Mouse (Mus musculus): ENCODE measurements around the gene Stat6. TPM values are rescaled to one million over a fixed set of nuclear protein-coding genes. Genes with fewer than 3 reads are reported as not detected.

Stat6 gene
- polyA plus RNA-seq, 1 experiment from 2014 or later = 4.3 TPM

DNA sequence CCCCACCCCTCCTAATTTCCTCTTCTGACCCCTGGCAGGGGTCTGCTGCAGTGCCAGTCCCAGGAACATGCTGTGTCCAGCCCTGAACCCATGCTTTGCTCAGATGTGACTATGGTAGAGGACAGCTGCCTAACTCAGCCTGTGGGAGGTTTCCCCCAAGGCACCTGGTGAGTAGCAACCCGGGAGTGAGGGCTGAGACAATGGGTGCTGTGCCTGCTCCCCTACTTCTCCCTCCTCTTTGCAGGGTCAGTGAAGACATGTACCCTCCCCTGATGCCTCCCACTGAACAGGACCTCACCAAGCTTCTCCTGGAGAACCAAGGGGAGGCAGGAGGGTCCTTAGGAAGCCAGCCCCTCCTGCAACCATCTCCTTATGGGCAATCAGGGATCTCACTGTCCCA, 16.8 kb downstream of the Stat6 start:
- Histone ChIP-seq H3K27ac (no peak overlapping the region), H3K27me3 (peaks cover 61% of the 10 kb centered on the region), H3K9ac (replicated peaks) (no peak overlapping the region), H3K4me1 (replicated peaks) (peaks cover 19% of the 10 kb centered on the region; the same call in 1 of the 2 replicates), H3K9me3 (no peaks in the 10 kb centered on the region), H3K4me2 (replicated peaks) (no peak overlapping the region), H3K36me3 (no peaks in the 10 kb centered on the region), H3K4me3 (replicated peaks) (no peak overlapping the region)
- 35% methylated on average over 1 of the region's 1 CpGs for WGBS
- ATAC-seq = no peak

DNA sequence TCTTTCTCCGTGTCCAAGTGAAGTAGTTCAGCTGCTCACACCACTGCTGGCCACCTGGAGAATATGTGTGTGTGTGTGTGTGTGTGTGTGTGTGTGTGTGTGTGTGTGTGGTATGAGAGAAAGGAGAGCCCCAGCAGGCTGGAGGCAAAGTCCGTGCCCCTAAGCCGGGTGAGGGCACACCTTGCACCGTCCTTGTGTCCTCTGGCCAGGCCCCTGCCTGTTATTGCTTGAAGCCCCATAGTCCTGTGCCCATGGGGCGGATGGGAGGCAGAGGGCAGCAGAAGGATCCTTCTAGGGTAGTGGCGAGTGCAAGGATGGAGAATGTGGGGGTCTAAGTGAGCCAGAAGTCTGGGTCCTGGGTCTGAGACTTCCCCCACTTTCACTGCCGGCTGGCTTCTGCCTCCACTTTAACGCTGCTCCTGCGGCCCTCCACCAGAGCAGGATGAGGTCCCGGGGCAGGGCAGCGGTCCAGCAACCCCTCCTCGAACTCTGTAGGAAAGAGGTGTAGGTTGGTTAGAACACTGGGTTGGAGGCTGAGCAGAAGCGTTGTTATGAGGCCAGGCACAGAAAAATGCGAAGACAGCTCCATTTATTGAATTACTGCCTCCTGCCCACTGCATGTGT, 18.6 kb downstream of the Stat6 start:
- Histone ChIP-seq H3K9ac (replicated peaks) (no peak overlapping the region), H3K4me1 (replicated peaks) (peaks cover 36% of the 10 kb centered on the region), H3K36me3 (no peaks in the 10 kb centered on the region), H3K4me2 (replicated peaks) (peak overlapping the region; percentile 36), H3K27me3 (peaks cover 79% of the 10 kb centered on the region), H3K9me3 (no peaks in the 10 kb centered on the region), H3K27ac (no peak overlapping the region), H3K4me3 (replicated peaks) (no peak overlapping the region)
- ATAC-seq = no peak
- WGBS = 14% methylated on average over 14 of the region's 14 CpGs

DNA sequence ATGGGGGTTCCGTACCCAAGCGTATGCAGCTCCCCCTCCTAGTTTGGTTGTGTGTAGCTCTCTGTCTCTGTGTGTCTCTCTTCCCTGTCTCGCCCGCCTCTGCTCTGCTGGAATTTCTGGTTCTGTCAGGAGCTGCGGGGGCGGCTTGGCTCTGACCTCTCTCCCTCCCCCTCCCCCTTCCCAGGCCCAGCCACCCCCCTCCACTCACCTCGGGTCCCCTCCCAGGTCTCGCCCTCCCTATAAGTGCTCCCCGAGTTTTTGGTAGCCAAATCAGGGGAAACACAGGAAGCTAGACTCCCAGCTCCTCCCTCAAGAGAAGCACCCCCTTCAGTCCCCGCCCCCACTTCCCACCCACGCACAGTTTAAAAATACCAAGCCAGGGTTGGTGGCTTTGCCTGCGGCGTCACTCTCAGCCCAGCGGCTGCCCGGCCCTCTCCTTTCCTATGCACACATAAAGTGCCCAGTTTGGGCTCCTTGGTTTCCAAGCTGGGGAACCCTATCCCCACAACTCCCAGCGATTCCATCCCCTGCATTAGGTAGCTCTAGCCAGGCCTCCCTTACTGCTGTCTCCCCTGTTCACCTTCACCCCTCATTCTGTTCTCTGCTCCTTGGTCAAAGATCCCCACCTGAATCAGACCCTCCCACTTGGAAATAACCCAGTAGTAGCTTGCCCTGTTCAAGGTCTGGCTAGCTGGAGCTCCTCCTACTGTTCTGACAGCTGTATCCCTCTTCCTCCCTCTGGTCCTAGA, 19.3 kb downstream of the Stat6 start:
- ATAC-seq = peak; percentile 12; the same call in 1 of the 2 replicates
- no peaks in the 10 kb centered on the region for H3K9me3 ChIP-seq
- peak overlapping the region; percentile 36 for H3K4me2 ChIP-seq (replicated peaks)
- H3K9ac ChIP-seq (replicated peaks) = no peak overlapping the region
- H3K4me3 ChIP-seq (replicated peaks) = no peak overlapping the region
- H3K27ac ChIP-seq = no peak overlapping the region
- H3K4me1 ChIP-seq (replicated peaks) = peaks cover 42% of the 10 kb centered on the region
- 7% methylated on average over 16 of the region's 16 CpGs for WGBS
- no peaks in the 10 kb centered on the region for H3K36me3 ChIP-seq
- H3K27me3 ChIP-seq = peaks cover 84% of the 10 kb centered on the region

DNA sequence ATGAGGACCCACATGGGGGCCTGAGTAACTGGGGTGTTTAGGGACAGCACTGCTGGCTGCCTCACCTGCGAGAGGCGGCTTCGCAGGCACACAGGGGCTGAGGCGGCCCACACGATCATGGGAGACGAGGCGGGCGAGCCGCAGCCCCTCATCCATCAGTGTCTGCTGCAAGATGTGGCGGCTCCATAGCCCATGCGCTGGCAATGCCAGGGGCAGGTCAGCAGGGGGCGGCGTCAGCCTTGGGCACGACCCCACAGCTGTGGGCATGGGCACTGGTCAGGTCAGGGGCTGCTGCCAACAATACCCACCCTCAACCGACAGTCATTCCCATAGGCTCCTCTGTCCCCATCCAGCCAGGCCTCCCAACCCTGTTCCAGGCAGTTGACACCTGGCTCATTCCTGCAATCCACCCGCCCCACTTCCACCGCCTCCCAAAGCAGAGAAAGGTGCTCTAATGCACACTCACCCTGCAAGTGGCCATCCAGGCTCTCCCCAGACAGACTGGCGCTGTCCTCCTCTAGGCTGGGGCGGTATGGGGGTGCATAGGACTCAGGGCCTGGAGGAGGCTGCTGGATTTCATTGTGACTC, 20.0 kb downstream of the Stat6 start:
- peak; percentile 8 for ATAC-seq
- Histone ChIP-seq H3K4me1 (replicated peaks) (peaks cover 48% of the 10 kb centered on the region), H3K27ac (no peak overlapping the region), H3K36me3 (no peaks in the 10 kb centered on the region), H3K9me3 (no peaks in the 10 kb centered on the region), H3K9ac (replicated peaks) (no peak overlapping the region), H3K27me3 (peaks cover 87% of the 10 kb centered on the region), H3K4me3 (replicated peaks) (no peak overlapping the region), H3K4me2 (replicated peaks) (peak overlapping the region; percentile 36; the same call in 1 of the 2 replicates)
- 15% methylated on average over 19 of the region's 19 CpGs for WGBS

DNA sequence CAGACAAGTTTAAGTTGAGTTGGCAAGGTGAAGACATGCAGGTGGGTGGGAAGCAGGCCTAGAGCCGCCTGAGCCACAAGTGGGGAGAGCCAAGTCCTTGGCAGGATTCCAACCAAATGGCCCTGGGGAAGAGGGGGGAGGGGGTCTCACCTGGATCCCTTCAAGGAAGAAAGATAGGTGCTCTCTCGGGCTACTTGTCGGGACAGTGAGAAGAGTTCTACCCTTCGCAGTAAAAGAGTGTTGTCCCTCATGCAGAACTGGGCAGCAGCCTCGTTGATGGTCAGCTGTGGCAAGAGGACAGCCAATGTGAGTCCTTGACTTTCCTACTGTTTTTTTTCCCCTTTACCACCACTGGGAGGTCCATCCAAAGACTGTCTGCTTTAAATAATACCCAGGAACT, 20.8 kb downstream of the Stat6 start:
- Histone ChIP-seq H3K9me3 (no peaks in the 10 kb centered on the region), H3K9ac (replicated peaks) (no peak overlapping the region), H3K4me1 (replicated peaks) (peaks cover 57% of the 10 kb centered on the region), H3K4me2 (replicated peaks) (no peak overlapping the region), H3K36me3 (no peaks in the 10 kb centered on the region), H3K4me3 (replicated peaks) (no peak overlapping the region), H3K27ac (no peak overlapping the region), H3K27me3 (peaks cover 89% of the 10 kb centered on the region)
- no peak for ATAC-seq
- 26% methylated on average over 5 of the region's 5 CpGs for WGBS

DNA sequence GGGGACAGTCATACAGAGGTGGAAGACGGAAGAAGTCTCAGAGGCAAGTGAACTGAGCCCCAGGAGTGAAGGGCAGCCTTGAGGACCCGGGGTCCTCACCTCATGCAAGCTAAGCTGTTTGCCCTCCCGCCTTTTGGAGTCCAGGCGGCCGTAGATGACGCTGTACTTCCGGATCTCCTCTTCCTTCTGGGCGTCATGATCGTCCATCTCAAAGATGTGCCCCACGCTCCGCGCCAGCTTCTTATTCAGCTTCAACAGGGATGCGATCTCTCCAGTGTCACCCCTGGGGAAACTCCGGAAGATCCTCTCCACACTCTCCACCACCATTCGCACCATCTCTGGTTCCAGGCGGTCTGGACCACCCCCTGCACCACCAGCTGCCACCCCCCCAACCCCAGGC, 21.4 kb downstream of the Stat6 start:
- Histone ChIP-seq H3K4me3 (replicated peaks) (0 out of 2 replicates have a peak overlapping the region, but pooled peaks have one; percentile 6), H3K4me2 (replicated peaks) (no peak overlapping the region; the same call in 1 of the 2 replicates), H3K27ac (no peak overlapping the region), H3K27me3 (peaks cover 94% of the 10 kb centered on the region), H3K9ac (replicated peaks) (no peak overlapping the region), H3K4me1 (replicated peaks) (peaks cover 62% of the 10 kb centered on the region), H3K9me3 (no peaks in the 10 kb centered on the region), H3K36me3 (no peaks in the 10 kb centered on the region)
- 8% methylated on average over 16 of the region's 16 CpGs for WGBS
- ATAC-seq = no peak

DNA sequence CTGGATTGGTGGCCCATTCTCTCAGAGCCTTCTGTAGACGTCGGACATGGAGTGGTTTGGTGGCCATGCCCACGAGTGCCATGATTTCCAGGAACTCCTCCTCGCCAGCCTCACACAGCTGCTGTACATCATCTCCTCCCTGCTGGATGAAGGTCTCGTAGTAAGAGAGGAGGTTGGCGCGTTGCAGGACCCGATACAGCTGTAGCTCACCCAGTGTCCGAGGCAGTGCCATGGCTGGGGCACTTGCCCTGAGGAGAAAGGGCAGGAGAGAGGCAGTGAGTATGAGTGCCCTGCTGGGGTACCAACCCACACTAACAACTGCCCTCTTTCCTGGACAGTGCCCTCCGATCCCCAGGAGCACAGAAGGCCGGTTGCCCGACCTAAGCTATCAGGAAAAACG, 22.1 kb downstream of the Stat6 start:
- no peaks in the 10 kb centered on the region for H3K36me3 ChIP-seq
- no peak overlapping the region for H3K9ac ChIP-seq (replicated peaks)
- H3K9me3 ChIP-seq = no peaks in the 10 kb centered on the region
- peaks cover 96% of the 10 kb centered on the region for H3K27me3 ChIP-seq
- 10% methylated on average over 13 of the region's 13 CpGs for WGBS
- peak overlapping the region; percentile 90 for H3K4me2 ChIP-seq (replicated peaks)
- no peak for ATAC-seq
- H3K4me3 ChIP-seq (replicated peaks) = no peak overlapping the region; the same call in 1 of the 2 replicates
- H3K4me1 ChIP-seq (replicated peaks) = peaks cover 64% of the 10 kb centered on the region
- H3K27ac ChIP-seq = no peak overlapping the region

DNA sequence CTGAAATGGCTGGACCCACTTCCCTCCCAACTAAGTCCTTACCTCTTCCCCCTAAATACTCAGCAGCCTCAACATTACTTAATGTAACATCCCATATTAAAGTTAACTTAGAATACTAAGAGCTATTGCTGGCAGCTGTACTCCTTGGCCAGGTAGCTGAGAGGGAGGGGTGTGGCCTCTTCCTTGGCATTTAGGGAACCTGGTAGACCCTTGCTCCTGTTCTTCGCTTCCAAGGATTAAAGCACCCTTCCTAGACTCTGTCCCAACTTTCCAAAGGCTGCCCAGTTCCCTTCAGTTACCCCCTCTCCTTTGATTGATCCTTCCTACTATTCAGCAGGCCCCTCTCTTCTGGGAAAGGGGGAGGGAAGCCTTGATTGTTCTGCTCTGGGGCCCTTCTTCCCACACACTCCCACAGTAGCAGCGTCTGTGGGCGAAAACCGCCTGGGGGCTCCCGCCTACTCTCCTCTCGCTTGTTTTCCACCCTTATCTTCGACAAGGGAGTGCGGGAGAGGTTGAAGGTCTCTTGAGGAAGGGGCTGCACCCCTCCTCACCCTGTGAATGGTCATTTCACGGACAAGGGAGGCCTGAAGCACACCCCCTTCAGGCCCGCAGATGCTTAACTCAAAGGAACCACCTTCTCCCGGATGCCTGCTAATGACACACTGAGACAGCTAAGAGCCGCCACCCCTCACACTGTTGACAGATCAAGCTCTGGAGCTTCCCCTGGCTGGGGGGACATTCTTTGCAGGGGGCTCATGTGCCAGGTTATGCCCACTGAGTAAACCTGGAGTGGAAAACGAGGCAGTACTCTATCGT, 22.8 kb downstream of the Stat6 start:
- Histone ChIP-seq H3K27ac (no peak overlapping the region), H3K36me3 (no peaks in the 10 kb centered on the region), H3K4me2 (replicated peaks) (peak overlapping the region; percentile 90), H3K4me1 (replicated peaks) (peaks cover 64% of the 10 kb centered on the region), H3K27me3 (peaks cover 96% of the 10 kb centered on the region), H3K9me3 (no peaks in the 10 kb centered on the region), H3K4me3 (replicated peaks) (peak overlapping the region; percentile 59), H3K9ac (replicated peaks) (peak overlapping the region; percentile 70)
- WGBS = 3% methylated on average over 14 of the region's 14 CpGs
- no peak for ATAC-seq

DNA sequence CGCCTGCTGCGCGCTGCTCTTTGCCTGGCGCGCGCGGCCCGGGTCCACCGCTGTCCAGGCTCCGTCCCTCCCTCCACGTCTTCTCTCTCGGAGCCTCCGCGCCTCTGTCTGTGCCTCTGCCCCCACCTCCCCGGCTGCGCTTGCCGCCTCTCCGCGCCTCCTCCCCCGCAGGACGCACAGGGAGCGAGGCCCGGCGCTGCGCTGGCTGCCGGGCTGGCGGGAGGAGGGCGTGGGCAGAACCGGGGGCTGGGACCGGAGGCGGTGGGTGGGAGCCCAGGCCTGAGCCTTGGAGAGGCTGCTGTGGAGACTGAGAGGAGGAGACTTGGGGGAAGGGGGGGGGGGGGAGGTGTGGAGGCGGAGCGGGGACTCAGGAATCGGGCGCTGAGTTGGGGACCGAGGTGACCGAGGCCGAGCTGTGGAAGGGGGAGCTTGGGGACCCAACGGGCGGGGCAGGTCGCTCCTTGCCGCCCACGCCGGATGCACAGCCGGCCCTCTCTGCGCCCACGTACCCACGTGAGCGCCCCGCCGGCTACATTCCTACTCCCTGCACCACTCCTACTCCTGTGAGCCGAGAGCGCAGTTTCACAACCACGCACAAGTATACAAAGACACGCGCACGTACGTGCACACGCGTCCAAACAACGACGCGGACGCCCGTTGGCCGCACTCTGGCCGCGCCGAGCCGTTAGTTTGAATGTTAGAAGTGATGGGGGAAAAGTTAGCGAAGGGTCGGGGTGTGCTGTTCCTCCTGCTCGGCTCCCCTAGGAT, 23.9 kb downstream of the Stat6 start, which contains the start of gene Nemp1:
Gene Nemp1, plus strand, starts transcription at position 401 of the 768 bp plus-strand sequence.
- Histone ChIP-seq H3K4me1 (replicated peaks) (peaks cover 60% of the 10 kb centered on the region), H3K9ac (replicated peaks) (peak within 1 kb of the TSS; percentile 70), H3K27me3 (peaks cover 85% of the 10 kb centered on the region), H3K4me3 (replicated peaks) (peak within 1 kb of the TSS; percentile 59), H3K36me3 (no peaks in the 10 kb centered on the region), H3K9me3 (no peaks in the 10 kb centered on the region), H3K27ac (no peak within 1 kb of the TSS), H3K4me2 (replicated peaks) (peak within 1 kb of the TSS; percentile 90)
- WGBS = 2% methylated on average over 65 of the region's 73 CpGs
- ATAC-seq = peak; percentile 53

DNA sequence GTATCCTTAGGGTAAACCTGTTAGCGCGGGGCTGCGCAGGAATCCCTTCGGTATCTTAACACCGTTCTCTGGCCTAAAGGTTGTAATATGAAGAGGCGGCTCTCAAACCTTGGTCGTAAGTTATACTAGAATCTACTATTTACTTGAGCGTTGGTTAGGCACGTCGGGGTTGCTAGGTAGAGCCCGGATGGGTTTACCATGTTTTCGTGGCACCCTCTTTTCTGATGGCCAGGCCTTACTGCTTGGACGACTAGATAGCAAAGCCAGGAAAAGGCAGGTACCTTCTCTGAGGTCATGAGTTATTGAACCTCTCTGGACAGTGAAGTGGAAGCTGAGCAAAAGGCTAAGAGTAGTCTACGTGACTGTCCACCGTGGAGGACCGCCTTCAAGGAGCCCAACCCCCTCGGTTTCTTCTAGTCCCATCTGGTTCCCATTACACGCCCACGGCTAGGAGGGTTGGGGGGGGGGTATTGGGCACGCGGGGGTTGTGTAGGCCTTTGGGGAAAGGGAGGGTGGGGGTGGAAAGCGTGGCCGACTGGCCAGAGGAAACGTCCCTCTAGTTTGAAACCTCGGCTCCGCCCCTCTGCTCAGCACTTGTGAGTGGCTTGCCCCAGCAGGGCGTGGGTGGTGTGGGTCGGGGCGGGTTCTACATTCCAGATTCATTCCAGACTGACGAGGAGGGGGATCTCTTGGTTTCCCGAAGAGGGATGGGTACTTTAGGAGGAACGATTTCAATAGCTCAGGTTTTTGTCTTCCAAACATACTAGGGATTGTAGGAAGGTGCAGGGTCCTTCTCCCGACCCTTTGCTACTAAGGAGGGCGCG, 24.7 kb downstream of the Stat6 start:
- Histone ChIP-seq H3K4me3 (replicated peaks) (peak overlapping the region; percentile 59), H3K27me3 (peaks cover 77% of the 10 kb centered on the region), H3K9ac (replicated peaks) (peak overlapping the region; percentile 70), H3K36me3 (no peaks in the 10 kb centered on the region), H3K4me2 (replicated peaks) (peak overlapping the region; percentile 90), H3K9me3 (no peaks in the 10 kb centered on the region), H3K4me1 (replicated peaks) (peaks cover 52% of the 10 kb centered on the region), H3K27ac (no peak overlapping the region)
- no peak for ATAC-seq
- 3% methylated on average over 35 of the region's 35 CpGs for WGBS

All from midbrain, embryonic 13.5 days (tissue).